Mouse (Mus musculus) spleen, adult 2 months (tissue): Measurements from ENCODE around the gene Nfat5. TPM values are rescaled to one million over a fixed set of nuclear protein-coding genes. Genes with fewer than 3 reads are reported as not detected.
A peak's percentile ranks its signal among the peaks of the same experiment; 100 is the strongest.

ENCODE experiments used
- DNase-seq, 2 experiments: peaks; one replicate each; pipeline versions ENCODE4 v3.0.0 to v3.0.0-alpha.2; 2012 to 2021; ENCODE audit warnings: low spot score in 2 of 2, low read depth in 1 of 2
- H3K27ac ChIP-seq: fragments of 200-500 bp; 2 replicates; pipeline ENCODE4 v1.5.1; 2012; ENCODE audit warnings: low read length, inconsistent platforms; ENCODE audit not compliant: insufficient read depth
- H3K27me3 ChIP-seq: fragments of 200-500 bp; 2 replicates; pipeline ENCODE4 v1.6.1; 2012; ENCODE audit warnings: mild to moderate bottlenecking, moderate library complexity, low read length, inconsistent platforms; ENCODE audit not compliant: control insufficient read depth, insufficient read depth
- H3K36me3 ChIP-seq: fragments of 200-500 bp; 2 replicates; pipeline ENCODE4 v1.6.1; 2012; ENCODE audit warnings: mild to moderate bottlenecking, low read length, inconsistent platforms; ENCODE audit not compliant: control insufficient read depth, insufficient read depth
- H3K4me1 ChIP-seq: fragments of 200-500 bp; 2 replicates; pipeline ENCODE4 v1.6.1; 2011; ENCODE audit warnings: inconsistent platforms; ENCODE audit not compliant: control insufficient read depth, insufficient read depth, insufficient read length
- H3K4me3 ChIP-seq: fragments of 200-500 bp; 2 replicates; pipeline ENCODE4 v1.5.1; 2011; ENCODE audit warnings: mild to moderate bottlenecking, inconsistent platforms; ENCODE audit not compliant: insufficient read depth, insufficient read length; ENCODE audit errors: extremely low read depth
- CTCF ChIP-seq: fragments of 200-500 bp; IDR thresholded peaks from 2 replicates; pipeline ENCODE4 v1.5.1; 2011; ENCODE audit warnings: mild to moderate bottlenecking, inconsistent platforms; ENCODE audit not compliant: insufficient read depth, insufficient read length, insufficient replicate concordance; ENCODE audit errors: extremely low read depth
- POLR2A ChIP-seq: fragments of 200-500 bp; IDR thresholded peaks from 2 replicates; pipeline ENCODE4 v1.6.1; 2011; ENCODE audit warnings: low read depth, low read length, inconsistent platforms
- WGBS: fragments of 180-500 bp; shearing (Covaris S2); methylation state at CpG from one replicate; pipeline ENCODE4 v1.1.7; 2018; 5-methylcytosine and 5-hydroxymethylcytosine counted together
- polyA plus RNA-seq: library from polyadenylated mRNA; depleted of rRNA; stranded (reverse); fragments of >200 nt; gene quantifications from 2 replicates; pipeline ENCODE4 v1.2.3, GENCODE M21; 2012

Nfat5 gene
- polyA plus RNA-seq, 1 experiment, result 14.4 TPM

- H3K27ac ChIP-seq, result no peak overlapping the region
- H3K36me3 ChIP-seq, result no peaks in the 10 kb centered on the region
- DNase-seq, result no peak
- no peak for TF ChIP-seq POLR2A
- no peak for TF ChIP-seq CTCF
- H3K4me3 ChIP-seq, result no peak overlapping the region
- no peaks in the 10 kb centered on the region for H3K27me3 ChIP-seq
- WGBS, result 84% methylated on average over 4 of the region's 4 CpGs
- peaks cover 5% of the 10 kb centered on the region; the same call in 1 of the 2 replicates for H3K4me1 ChIP-seq
Observed at GRCm38 (mm10) chr8:107404057-107404456, 110.8 kb downstream of the Nfat5 start.

- no peak overlapping the region for H3K27ac ChIP-seq
Observed at GRCm38 (mm10) chr8:107405935-107406334, 112.7 kb downstream of the Nfat5 start.

GRCm38 (mm10) chr8:107411391-107411790 is 118.1 kb downstream of the Nfat5 start:
- H3K27ac ChIP-seq, result no peak overlapping the region
- DNase-seq, result no peak
- WGBS, result 76% methylated on average over 4 of the region's 4 CpGs
- H3K4me3 ChIP-seq, result no peak overlapping the region
- no peaks in the 10 kb centered on the region for H3K4me1 ChIP-seq
- peaks cover 22% of the 10 kb centered on the region for H3K36me3 ChIP-seq
- no peak for TF ChIP-seq POLR2A
- peak; percentile 44; the same call in 1 of the 2 replicates for TF ChIP-seq CTCF
- H3K27me3 ChIP-seq, result no peaks in the 10 kb centered on the region

More at GRCm38 (mm10) chr8:107405935-107406334, 112.7 kb downstream of the Nfat5 start:
- peaks cover 5% of the 10 kb centered on the region; the same call in 1 of the 2 replicates for H3K4me1 ChIP-seq
- no peak overlapping the region for H3K4me3 ChIP-seq
- no peak for DNase-seq
- no peaks in the 10 kb centered on the region for H3K27me3 ChIP-seq
- peaks cover 2% of the 10 kb centered on the region for H3K36me3 ChIP-seq
- TF ChIP-seq POLR2A (no peak), CTCF (no peak)
- WGBS, result 76% methylated on average over 3 of the region's 3 CpGs

- no peaks in the 10 kb centered on the region for H3K27me3 ChIP-seq
- TF ChIP-seq CTCF, result no peak
- no peak for TF ChIP-seq POLR2A
- H3K4me1 ChIP-seq, result no peaks in the 10 kb centered on the region
- WGBS, result 95% methylated on average over 8 of the region's 8 CpGs
- no peak for DNase-seq
- H3K27ac ChIP-seq, result no peak overlapping the region
- no peak overlapping the region for H3K4me3 ChIP-seq
- H3K36me3 ChIP-seq, result peaks cover 27% of the 10 kb centered on the region
Observed at GRCm38 (mm10) chr8:107412552-107412951, 119.3 kb downstream of the Nfat5 start.

- H3K27me3 ChIP-seq, result no peaks in the 10 kb centered on the region
- TF ChIP-seq POLR2A, result no peak
- DNase-seq, result no peak
- no peak overlapping the region for H3K4me3 ChIP-seq
- H3K27ac ChIP-seq, result no peak overlapping the region
- 77% methylated on average over 10 of the region's 10 CpGs for WGBS
- H3K4me1 ChIP-seq, result no peaks in the 10 kb centered on the region
- H3K36me3 ChIP-seq, result peaks cover 33% of the 10 kb centered on the region
Observed at GRCm38 (mm10) chr8:107413881-107414280, 120.6 kb downstream of the Nfat5 start.

GRCm38 (mm10) chr8:107417001-107417400 is 123.7 kb downstream of the Nfat5 start:
- Histone ChIP-seq H3K4me1 (no peaks in the 10 kb centered on the region), H3K36me3 (peaks cover 40% of the 10 kb centered on the region), H3K27ac (no peak overlapping the region), H3K27me3 (no peaks in the 10 kb centered on the region), H3K4me3 (no peak overlapping the region)
- WGBS, result 95% methylated on average over 12 of the region's 12 CpGs
- no peak for TF ChIP-seq CTCF
- no peak for TF ChIP-seq POLR2A
- DNase-seq, result no peak

- Histone ChIP-seq H3K4me1 (no peaks in the 10 kb centered on the region), H3K36me3 (peaks cover 12% of the 10 kb centered on the region), H3K27ac (no peak overlapping the region), H3K27me3 (no peaks in the 10 kb centered on the region), H3K4me3 (peak overlapping the region; percentile 82)
- no peak for DNase-seq
- TF ChIP-seq POLR2A (no peak), CTCF (no peak)
- 21% methylated on average over 9 of the region's 9 CpGs for WGBS
Observed at GRCm38 (mm10) chr8:107424176-107424575, 130.9 kb downstream of the Nfat5 start.
